Mouse (Mus musculus): ENCODE data around the gene Olfr1276.

The Olfr1276 gene

GRCm38 (mm10) chr2:111254216-111254615 lies at the start of gene Olfr1276:
Olfr1276 (plus strand) TSS chr2:111254516.
- no peak for DNase-seq (ENCODE audit: extremely low read depth, insufficient read length, low spot score)

- DNase-seq (ENCODE audit: extremely low read depth, insufficient read length, low spot score) = no peak
Measured at GRCm38 (mm10) chr2:111229502-111229901, 24.8 kb upstream of the Olfr1276 start, which contains the start of gene 4930430A15Rik. 4930430A15Rik (minus strand) TSS chr2:111229602.

- DNase-seq (ENCODE audit: extremely low read depth, insufficient read length, low spot score) = no peak
Measured at GRCm38 (mm10) chr2:111235186-111235585, 19.1 kb upstream of the Olfr1276 start, which contains the start of gene Olfr1275. Olfr1275 (minus strand) TSS chr2:111235286.

- no peak for DNase-seq (ENCODE audit: extremely low read depth, insufficient read length, low spot score)
Measured at GRCm38 (mm10) chr2:111274006-111274405, 19.7 kb downstream of the Olfr1276 start, which contains the start of gene Olfr1277. Olfr1277 (minus strand) TSS chr2:111274106.

GRCm38 (mm10) chr2:111289836-111290235 lies 35.5 kb downstream of the Olfr1276 start, which contains the start of gene Olfr1278:
Olfr1278 (plus strand) TSS chr2:111290136.
- DNase-seq (ENCODE audit: extremely low read depth, insufficient read length, low spot score) = no peak

GRCm38 (mm10) chr2:111298541-111298940 lies 44.2 kb downstream of the Olfr1276 start:
- DNase-seq (ENCODE audit: extremely low read depth, insufficient read length, low spot score) = no peak

- DNase-seq (ENCODE audit: extremely low read depth, insufficient read length, low spot score) = no peak
Measured at GRCm38 (mm10) chr2:111300374-111300773, 46.1 kb downstream of the Olfr1276 start, which contains the start of gene Olfr1279. Olfr1279 (plus strand) TSS chr2:111300635.
